Mouse (Mus musculus) hindbrain, embryonic 11.5 days (tissue): ENCODE data around the gene Cul3. TPM values are rescaled to one million over a fixed set of nuclear protein-coding genes. Genes with fewer than 3 reads are reported as not detected.

Source experiments
- ATAC-seq: fragments of 200-750 bp; cut with Nextera tagmentation; 2 replicates; pipeline ENCODE4 v1.8.0; 2017; ENCODE audit warnings: mild to moderate bottlenecking, moderate TSS enrichment, moderate library complexity; ENCODE audit not compliant: low FRiP score
- DNase-seq: peaks from one replicate; pipeline ENCODE4 v3.0.0-alpha.2; 2015; ENCODE audit warnings: low spot score
- H3K27ac ChIP-seq: fragments of 300-500 bp; sonication (generic); 2 replicates; pipeline ENCODE4 v1.5.1; 2014; ENCODE audit warnings: mild to moderate bottlenecking, low read depth, low read length
- H3K27me3 ChIP-seq: fragments of 300-500 bp; sonication (generic); 2 replicates; pipeline ENCODE4 v1.6.1; 2014; ENCODE audit warnings: mild to moderate bottlenecking, low read length, moderate library complexity, mixed read lengths; ENCODE audit not compliant: control insufficient read depth, insufficient read depth
- H3K36me3 ChIP-seq: fragments of 300-500 bp; sonication (generic); 2 replicates; pipeline ENCODE4 v1.6.1; 2014; ENCODE audit warnings: mild to moderate bottlenecking, low read length, moderate library complexity, mixed read lengths; ENCODE audit not compliant: control insufficient read depth, insufficient read depth
- H3K4me1 ChIP-seq: fragments of 300-500 bp; sonication (generic); replicated peaks from 2 replicates; pipeline ENCODE4 v1.6.1; 2014; ENCODE audit warnings: low read length, mixed read lengths; ENCODE audit not compliant: control insufficient read depth, insufficient read depth
- H3K4me2 ChIP-seq: fragments of 300-500 bp; sonication (generic); replicated peaks from 2 replicates; pipeline ENCODE4 v1.6.1; 2014; ENCODE audit warnings: mild to moderate bottlenecking, low read depth, low read length
- H3K4me3 ChIP-seq: fragments of 300-500 bp; sonication (generic); 2 replicates; pipeline ENCODE4 v1.5.1; 2014; ENCODE audit warnings: low read depth, low read length
- H3K9ac ChIP-seq: fragments of 300-500 bp; sonication (generic); 2 replicates; pipeline ENCODE4 v1.6.1; 2014; ENCODE audit warnings: low read depth, low read length
- H3K9me3 ChIP-seq: fragments of 300-500 bp; sonication (generic); 2 replicates; pipeline ENCODE4 v1.6.1; 2016; ENCODE audit warnings: low read length; ENCODE audit not compliant: control insufficient read depth
- WGBS: fragments of 180-500 bp; shearing (Covaris S2); extraction: QIAGEN DNeasy Blood & Tissue Kit; methylation state at CpG from one replicate; pipeline ENCODE4 v1.1.7; 2014; 5-methylcytosine and 5-hydroxymethylcytosine counted together
- polyA plus RNA-seq: library from polyadenylated mRNA; unstranded; fragments of >200 nt; fragmentation: Nextera tagmentation; extraction: Ambion mirVana; gene quantifications from 2 replicates; pipeline ENCODE4 v1.2.1, GENCODE M21; 2014

The Cul3 gene
- polyA plus RNA-seq, 1 experiment from 2014 or later, result 64.0 TPM

GRCm38 (mm10) chr1:80224839-80225412 lies 115.4 kb downstream of the Cul3 start:
- no peaks in the 10 kb centered on the region for H3K4me1 ChIP-seq
- no peak overlapping the region for H3K27ac ChIP-seq
- no peaks in the 10 kb centered on the region for H3K36me3 ChIP-seq
- H3K4me3 ChIP-seq, result no peak overlapping the region
- ATAC-seq, result no peak
- DNase-seq, result no peak
- H3K9ac ChIP-seq, result no peak overlapping the region
- no peaks in the 10 kb centered on the region for H3K9me3 ChIP-seq
- no peak overlapping the region for H3K4me2 ChIP-seq
- 36% methylated on average over 3 of the region's 3 CpGs for WGBS
- no peaks in the 10 kb centered on the region for H3K27me3 ChIP-seq

GRCm38 (mm10) chr1:80221151-80221550 lies 119.1 kb downstream of the Cul3 start:
- Histone ChIP-seq H3K4me3 (no peak overlapping the region), H3K36me3 (no peaks in the 10 kb centered on the region), H3K4me2 (no peak overlapping the region), H3K27ac (no peak overlapping the region), H3K27me3 (no peaks in the 10 kb centered on the region), H3K9ac (no peak overlapping the region), H3K9me3 (no peaks in the 10 kb centered on the region), H3K4me1 (no peaks in the 10 kb centered on the region)
- ATAC-seq (no peak), DNase-seq (no peak)
- WGBS, result 76% methylated on average over 4 of the region's 4 CpGs

GRCm38 (mm10) chr1:80218268-80218667 lies 122.0 kb downstream of the Cul3 start, which contains the start of gene Fam124b:
Gene Fam124b (minus strand): TSS chr1:80218473.
- 75% methylated on average over 6 of the region's 6 CpGs for WGBS
- DNase-seq, result no peak
- no peak within 1 kb of the TSS for H3K4me2 ChIP-seq
- H3K27me3 ChIP-seq, result no peaks in the 10 kb centered on the region
- no peaks in the 10 kb centered on the region for H3K4me1 ChIP-seq
- H3K9me3 ChIP-seq, result no peaks in the 10 kb centered on the region
- peak; percentile 40; the same call in 1 of the 2 replicates for ATAC-seq
- no peak within 1 kb of the TSS for H3K27ac ChIP-seq
- no peaks in the 10 kb centered on the region for H3K36me3 ChIP-seq
- H3K9ac ChIP-seq, result no peak within 1 kb of the TSS
- no peak within 1 kb of the TSS for H3K4me3 ChIP-seq

Other genes with a start within 250 kb of the Cul3 start
- gene Fam124b, start 122.0 kb downstream of the Cul3 start, polyA plus RNA-seq, result 0.40 and 0.46 TPM in 2 replicates
- gene Gm45261, start 121.0 kb upstream of the Cul3 start, polyA plus RNA-seq, result not detected in 2 replicates